Mouse (Mus musculus): ENCODE measurements at regions not wholly inside any gene's neighbourhood (a gene's known extent, or its start where the extent isn't known, plus 50 kb on each side); places are given as distances from the start of the nearest gene placed in this dataset.

DNA sequence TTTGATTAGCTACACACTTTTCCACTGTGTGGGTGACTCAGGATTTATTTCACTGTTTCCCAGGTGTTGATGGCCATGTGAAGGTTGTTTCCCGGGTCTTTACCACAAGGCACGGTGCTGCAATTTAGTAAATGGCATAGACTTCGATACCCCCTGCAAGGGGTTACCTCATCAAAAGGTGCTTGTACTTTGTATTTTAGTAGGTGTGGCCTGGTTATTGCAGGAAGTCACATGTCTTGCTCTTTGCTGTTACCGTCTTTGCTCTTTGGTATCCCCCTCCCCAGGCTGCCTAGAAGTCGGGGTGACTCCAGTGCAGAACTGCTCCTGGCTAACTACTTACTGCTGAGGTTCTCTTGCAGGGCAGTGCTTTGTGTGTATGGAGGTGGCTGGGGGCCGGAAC is 74.8 kb upstream of the Bod1 start:
- intact Hi-C loops (cut with DNase I), result no loop called here
- no peak for DNase-seq

DNA sequence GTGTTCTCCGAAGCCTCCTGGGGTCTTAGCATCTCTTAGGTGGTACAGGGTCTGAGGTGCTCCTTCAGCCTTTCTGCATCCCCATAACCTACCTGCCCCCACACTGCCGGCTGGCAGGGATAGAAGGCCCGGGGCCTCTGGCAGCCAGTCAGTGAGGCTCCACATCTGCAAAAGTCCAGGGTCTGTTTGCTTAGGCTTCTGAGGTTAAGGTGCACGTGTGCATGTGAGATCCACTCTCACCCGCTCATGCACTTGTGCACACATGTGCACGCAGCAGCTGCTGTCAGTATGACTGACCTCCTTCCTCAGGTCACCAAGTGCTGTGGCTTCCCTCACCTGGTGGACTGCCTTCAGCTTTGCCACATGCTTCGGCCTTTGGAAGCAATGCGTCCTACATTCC is 75.3 kb upstream of the Bod1 start:
- intact Hi-C loops (cut with DNase I), result no loop called here
- no peak for DNase-seq

DNA sequence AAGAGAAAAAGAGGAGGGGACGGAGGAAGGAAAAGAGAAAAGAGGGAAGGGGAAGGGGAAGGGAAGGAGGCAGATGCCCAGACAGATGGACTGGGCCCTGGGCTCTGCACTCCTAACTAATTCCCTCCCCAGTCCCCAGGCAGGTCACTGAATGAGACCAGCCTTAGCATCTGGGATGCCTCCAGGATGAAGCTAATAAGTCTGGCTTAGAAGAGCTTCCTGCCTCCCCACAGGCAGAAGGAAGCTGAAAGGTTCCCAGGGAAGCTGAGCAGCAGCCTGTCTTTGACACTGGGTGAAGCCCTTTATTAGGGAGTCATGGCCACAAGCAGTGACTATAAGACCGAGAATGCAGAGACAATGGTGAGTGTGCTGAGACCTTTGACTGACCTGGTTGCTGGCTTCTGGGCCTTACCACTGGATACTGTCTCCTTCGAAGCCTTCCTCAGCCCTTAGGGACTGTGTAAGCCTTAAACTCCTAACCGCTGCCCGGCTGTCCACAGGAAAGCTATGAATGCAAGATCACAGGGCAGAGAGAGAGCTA is 76.7 kb upstream of the Bod1 start:
- DNase-seq, result no peak
- intact Hi-C loops (cut with DNase I), result no loop called here

DNA sequence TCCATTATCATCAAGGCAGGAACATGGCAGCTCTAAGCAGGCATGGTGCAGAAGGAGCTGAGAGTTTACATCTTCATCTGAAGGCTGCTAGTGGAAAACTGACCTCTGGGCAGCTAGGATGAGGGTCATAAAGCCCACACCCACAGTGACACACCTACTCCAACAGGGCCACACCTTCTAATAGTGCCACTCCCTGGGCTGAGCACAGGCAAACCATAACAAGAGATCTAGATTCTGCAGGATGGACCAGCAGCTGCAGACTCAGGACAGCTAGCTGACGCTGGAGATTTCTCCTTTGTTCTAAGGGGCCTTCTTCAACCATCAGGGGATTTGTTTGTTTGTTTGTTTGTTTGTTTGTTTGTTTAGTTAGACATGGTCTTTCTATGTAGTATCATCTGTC is 79.6 kb upstream of the Bod1 start:
- intact Hi-C loops (cut with DNase I), result no loop called here
- no peak for DNase-seq

DNA sequence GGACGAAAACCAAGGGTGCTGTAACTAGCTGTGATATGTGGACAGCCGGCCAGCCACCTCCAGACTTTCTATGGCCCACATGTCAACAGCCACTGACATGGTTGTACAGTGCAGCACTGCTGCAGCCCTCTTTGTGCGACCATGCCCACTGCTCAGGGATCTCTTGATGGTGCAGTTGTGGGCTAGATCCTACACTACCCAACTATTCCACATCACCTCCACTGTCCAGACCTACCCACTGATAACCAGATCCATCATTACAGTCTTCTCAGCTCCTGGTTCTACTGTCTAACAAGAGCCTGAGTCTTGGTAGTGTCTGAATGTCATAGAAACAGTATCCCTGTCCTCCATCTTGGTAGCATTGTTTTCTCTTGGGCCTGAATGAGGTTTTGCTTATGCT is 81.5 kb upstream of the Bod1 start:
- intact Hi-C loops (cut with DNase I), result no loop called here
- DNase-seq, result no peak

DNA sequence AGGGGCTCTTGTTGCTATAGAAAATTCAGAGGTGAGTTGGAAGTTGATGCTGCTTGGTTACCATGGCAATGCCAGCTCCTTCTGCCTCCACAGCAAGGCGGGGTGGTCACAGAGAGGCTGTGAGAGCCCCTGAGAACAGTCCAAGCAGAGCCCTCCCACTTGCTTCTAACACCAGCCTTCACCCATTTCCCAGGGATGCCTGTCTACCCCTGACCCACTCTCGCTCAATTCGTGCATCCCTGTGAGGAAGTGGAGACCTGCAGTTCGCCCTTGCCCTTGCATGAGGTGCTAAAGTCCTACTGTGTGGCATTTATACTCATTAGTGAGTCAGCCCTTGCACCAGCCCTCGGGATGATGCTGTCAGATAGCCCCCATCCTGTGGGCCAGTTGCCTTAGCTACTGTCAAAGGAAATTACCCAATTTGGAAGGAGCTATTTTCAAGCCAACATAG is 82.1 kb upstream of the Bod1 start:
- intact Hi-C loops (cut with DNase I), result no loop called here

DNA sequence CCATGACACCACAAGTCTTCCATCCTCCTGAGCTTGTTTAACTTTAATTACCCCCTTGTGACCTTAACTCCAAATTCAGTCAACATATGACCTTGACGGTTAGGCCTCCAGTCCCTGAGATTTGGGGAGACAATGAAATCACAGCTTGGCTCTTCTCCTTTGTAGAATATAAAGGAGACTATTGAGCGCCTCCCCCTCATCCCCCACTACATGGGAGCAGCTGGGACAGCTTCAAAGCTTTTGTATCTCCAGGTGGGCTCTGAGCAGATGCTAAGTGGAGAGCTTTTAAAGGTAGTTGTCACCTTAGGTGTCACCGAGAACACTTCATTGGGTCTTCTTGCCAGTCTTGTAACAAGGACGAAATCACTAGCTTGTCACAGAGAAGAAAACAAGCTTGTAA is 82.7 kb upstream of the Bod1 start:
- DNase-seq, result no peak
- intact Hi-C loops (cut with DNase I), result no loop called here

More for the DNA sequence above, 82.1 kb upstream of the Bod1 start:
- DNase-seq, result no peak

DNA sequence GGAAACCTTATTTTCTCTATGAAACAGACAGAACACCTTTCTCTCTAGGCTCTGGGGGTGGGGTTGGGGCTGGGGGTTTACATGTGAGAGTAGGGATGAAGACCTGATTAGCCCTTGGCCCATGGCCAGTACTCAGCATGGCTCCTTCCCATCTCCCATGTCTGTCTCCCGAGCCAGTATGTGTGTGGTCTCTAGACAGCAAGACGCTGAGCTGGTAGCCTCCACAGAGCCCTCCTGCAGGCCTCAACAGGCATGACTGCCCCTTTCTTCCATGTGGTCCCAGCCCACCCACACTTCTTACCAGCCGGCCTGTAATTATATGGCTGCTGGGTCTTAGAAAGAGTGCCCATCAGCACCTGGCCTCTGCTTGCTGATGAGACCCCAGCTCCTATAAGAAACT is 84.2 kb upstream of the Bod1 start:
- DNase-seq, result no peak
- intact Hi-C loops (cut with DNase I), result no loop called here

DNA sequence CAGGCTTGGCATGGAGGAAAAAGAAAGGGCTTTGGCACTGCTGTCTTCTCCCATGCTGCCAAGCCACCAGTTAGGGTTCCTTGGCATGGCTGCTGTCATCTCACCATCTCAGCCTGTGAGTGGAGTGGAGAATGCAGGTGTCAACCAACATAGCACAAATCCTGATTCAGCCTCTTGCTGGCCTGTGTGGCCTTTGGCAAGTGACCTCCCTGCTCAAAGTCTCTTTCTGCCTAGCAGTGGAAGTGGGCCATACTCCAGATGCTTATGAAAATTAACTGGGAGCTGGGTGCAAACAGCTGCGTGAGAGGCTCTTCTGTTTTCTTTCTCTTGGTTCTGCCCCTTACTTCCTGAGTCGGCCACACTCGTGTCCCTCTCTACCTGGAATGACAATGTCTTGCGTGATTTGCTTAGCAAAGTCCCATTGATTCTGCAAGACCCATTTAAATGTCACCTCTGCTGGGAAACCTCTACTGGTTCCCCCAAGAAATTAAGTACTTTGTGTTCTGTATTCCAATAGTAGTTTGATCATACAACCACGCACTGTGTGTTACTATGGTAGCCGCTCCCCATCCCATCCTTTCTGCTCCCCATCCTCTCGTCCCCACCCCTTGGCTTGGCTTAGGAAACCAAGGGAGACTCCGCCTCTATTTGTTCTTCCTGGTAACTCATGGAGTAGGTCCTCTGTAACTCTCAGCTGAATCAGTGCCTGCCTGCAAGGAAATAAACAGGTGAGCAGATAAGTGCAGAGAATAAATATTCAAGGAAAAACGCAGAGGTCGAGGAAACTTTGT is 84.9 kb upstream of the Bod1 start:
- intact Hi-C loops (cut with DNase I), result no loop called here
- no peak for DNase-seq

DNA sequence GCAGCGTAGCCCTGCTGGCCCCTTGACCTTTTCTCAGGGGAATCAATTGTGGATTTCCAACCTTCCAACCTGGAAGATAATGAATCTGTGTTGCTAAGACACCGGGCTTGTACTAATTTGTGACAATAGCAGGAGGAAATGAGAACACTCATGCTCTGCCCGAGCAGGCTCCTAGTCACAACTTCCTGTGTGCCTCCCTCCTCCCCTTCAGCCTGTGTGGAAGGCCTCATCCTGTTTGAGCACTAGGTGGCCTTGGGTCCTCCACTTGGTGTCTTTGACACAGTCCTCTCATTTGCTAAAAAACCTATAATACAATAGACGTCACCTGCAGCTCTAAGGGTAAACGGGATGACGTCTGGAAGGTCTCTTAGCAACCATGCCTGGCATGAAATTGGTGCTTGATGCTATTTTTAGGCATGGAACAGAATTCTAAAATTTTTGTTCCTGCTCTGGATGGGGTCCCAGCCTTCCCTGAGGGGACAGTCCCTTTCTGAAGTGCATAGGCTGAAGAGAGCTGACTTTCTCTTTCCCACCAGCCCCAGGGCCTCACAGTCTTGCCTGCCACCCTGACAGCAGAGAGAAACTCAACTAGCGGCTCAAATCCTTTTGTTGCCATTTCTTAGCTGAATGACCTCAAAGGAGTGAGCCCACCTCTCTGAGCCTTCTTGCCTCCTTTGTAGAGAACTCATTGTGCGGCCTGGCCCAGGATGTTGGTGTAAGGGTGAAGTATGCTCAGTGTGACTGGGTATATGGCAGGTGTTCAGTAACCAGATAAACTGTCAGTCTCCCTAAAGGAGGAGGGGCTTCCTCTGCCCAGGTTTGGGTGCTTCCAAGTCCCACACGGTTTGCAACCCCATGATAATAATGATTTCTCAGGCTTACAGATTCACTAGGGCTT is 88.4 kb upstream of the Bod1 start:
- intact Hi-C loops (cut with DNase I), result no loop called here

DNA sequence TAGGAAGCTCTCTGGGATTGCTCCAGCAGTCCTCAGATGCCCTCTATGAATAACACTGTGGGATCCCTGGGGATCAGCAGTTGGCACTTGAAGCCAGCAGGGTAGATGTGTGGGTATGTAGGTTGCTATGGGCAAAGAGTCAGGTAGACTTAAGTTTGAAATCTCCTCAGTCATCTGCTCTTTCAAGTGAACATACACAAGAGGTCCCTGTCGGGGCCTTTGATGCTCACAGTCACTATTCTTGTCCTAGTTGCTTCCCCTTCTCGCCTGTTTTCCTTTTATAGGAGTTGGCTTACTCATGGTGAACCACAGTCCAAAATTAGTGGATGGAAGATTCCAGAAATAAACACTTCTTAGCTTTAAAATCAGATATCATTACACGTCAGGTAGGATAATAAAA is 92.2 kb upstream of the Bod1 start:
- intact Hi-C loops (cut with DNase I), result no loop called here
- DNase-seq, result no peak

More for the DNA sequence above, 88.4 kb upstream of the Bod1 start:
- DNase-seq, result no peak

DNA sequence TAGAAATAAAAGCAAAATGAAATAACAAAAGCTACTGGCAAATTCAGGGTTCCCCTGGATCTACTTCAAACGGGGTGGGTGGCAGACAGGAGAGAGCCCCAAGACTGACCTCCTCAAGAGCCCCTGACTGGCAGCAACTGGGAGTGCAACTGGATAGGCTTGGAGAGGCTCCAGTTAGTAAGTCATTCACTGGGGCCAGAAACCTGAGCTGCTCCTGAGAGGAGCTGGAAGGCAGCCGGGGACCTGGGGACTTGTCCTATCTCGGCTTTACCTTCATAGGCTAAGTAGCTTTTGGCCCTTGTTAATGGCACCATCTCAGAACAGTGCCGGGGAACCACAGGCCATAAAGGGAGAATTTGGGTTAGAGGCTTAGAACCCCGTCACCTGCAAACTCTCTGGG is 94.6 kb upstream of the Bod1 start:
- intact Hi-C loops (cut with DNase I), result no loop called here
- no peak for DNase-seq

DNA sequence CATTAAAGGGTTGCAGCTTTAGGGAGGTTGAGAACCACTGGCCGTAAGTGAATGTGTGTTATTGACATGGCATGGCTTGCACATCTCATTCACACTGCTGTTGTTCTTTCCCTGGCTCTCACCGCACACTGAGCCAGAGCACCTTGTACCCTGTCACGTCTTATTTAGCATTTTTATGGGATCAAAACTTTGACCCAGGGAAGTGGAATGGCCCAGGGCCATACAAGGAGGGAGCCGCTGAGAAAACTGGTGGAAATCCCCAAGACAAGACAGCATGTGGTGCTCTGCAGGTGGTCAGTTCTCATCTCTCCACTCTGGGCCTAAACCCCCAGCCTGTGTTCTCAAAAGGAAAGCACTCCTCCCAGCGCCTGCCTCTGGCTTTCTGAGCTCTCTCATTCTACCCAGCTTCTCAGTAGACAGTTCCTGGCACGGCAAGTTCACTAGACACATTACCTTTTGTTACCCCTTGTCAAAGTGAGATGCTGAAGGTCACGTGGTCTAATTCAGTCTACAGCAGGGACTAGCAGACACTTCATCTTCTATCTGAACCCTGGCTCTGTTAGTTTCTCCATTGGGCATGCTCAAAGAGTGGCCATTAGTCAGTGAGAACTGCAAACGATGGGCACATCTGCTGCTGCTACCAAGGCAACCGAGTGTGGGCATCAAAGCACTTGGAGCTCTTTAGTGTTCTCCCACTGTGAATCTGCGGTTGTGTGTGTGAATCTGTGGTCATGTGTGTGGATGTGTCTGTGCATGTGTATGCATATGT is 96.2 kb upstream of the Bod1 start:
- DNase-seq, result no peak
- intact Hi-C loops (cut with DNase I), result no loop called here

DNA sequence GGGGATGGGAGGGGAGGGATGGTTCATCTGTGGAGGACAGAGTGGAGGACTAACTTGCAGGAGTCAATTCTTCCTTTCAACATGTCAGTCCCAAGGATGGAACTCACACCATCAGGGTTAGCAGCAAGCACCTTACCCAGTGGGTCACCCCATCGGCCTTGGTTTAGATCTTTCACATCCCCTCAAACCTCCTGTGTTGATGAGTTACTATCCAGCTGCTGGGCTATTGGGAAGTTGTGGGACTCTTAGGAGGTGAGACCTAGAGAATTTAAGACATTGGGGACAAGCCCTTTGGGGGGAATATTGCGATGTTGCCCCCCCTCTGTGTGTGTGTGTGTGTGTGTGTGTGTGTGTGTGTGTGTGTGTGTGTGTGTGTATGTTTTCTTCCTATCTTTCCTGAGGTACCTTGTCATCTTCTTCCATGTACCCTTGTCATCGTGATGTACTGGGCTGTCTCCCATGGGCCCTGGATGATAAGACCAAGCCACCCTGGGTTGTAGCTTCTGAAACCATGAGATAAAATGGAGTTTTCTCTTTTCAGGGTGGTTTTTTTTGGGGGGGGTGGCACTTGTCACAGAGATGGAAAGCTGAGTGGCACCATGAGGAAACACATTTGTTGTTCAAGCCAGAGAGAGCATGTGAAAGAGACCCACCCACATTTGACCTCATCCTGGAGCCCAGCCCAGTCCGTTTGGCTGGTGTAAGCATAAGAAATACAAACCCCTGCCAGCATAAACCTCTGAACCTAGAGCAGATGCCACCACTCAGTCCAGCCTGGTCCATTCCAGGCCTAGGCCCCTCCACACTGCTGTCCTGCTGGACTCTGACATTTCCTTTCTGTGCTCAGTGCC is 98.3 kb upstream of the Bod1 start:
- DNase-seq, result peak; percentile 56 to 69
- intact Hi-C loops (cut with DNase I), result no loop called here

DNA sequence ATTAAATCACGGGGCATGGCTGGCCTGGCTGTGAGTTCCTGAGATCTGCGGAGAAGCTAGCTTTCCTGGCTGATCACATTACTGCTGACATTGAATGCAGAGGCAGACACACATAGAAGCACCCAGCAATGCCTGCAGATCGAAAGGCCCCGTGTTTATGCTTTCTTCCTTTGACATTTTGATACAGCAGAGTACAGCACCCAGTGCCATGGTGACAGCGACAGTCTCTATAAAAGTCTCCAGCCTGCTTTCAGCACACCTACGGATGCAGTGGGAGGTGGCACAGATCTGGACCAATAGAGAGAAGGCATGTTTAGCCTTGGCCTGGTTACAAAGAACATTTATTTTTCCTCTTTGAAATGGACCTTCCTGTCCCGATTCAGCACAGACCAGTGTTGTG is 99.2 kb upstream of the Bod1 start:
- intact Hi-C loops (cut with DNase I), result no loop called here
- DNase-seq, result no peak

DNA sequence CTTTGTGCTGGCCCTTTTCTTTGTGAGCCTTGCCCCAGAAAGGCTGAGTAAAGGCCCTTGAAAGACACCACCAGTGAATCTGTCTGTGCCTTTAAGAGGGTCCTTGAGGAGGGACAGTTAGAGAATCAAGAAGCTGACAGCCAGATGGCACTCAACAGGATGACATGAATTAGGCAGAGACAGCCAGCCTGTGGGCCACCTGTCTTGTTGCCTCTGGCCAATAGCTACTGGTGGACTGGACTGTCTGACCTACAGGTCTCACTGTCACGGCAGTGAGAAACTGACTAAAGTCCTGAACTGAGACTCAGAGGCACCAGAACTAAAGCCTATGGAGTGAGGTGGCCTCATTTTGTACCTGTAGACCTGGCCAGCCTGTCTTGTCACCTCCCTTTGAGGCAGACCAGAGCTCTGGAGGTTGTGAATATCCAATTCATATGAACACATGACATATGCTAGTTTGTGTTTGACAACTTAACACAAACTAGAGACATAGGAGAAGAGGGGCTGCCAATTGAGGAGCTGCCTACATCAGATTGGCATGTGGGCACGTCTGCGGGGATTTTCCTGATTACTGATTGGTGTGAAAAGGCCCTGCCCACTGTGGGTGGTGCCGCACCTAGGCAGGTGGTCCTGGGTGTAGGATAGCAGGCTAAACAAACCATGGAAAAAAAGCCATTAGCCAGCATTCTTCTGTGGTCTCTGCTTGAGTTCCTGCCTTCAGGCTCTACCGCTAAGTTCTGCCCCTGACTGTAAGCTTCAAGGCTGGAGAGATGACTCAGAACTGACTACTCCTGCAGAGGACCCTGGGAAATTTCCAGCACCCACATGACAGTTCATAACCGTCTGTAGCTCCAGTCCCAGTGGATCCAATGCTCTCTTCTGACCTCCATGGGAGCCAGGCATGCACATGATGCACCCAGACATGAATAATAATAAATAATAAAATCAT is 100.1 kb upstream of the Bod1 start:
- no peak for DNase-seq

DNA sequence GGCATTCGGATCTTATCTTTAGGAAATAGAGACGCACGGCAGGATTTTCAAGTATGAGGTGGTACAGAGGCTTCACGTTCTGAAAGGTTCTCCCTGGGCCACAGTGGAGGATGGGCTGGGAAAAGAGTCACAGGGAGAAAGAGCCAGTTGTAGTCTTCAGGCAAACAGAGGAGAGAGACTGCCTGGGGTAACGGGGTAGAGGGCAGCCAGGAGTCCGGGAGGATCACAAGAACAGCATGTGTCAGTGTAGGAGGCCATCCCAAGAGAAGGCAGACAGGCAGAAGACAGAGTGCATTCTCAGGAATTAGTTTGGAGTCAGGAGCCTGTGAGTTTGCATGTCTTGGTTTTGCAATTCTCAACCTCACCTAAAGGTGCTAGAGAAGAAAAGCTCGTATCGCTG is 94.5 kb upstream of the Cpeb4 start:
- no peak for DNase-seq
- intact Hi-C loops (cut with DNase I), result no loop called here

More for the DNA sequence above, 100.1 kb upstream of the Bod1 start:
- intact Hi-C loops (cut with DNase I), result no loop called here

DNA sequence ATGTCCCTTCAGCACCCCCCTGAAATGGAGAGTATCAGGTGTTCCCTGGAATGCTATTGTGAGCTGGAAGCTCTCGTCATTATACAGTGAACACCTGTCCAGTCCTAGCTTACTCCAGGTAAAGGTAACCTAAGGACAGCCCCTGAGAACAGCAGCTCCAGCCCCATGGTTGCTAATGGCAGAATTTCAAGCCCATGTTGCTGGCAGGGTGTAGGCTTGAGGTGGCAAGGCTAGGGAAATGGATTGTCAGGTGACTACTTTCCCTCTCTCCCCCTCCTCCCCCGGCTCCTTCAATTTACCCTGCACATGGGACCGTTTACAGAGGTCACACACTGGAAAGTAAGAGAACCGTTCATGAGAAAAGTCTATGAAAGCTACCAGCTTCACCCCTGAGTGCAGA is 93.2 kb upstream of the Cpeb4 start:
- intact Hi-C loops (cut with DNase I), result no loop called here
- DNase-seq, result no peak

DNA sequence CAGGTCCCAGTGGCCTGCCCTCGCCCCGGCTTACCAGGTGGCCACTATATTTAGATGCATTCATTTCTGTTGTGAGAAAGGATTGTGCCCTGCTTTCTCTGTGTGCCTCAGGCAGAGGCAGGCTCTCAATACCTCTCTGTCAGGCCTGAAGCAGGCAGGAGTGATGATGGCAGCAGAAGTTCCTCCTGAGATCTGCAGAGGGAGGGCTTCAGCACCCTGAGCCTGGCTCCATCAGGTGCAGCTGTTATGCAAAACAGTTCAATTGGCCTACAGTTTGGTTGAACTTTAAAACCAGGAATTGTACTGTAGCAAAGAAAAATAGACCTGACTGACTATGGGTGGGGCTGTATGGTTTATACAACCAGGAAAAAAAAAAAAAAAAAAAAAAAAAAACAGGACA is 92.7 kb upstream of the Cpeb4 start:
- intact Hi-C loops (cut with DNase I), result no loop called here

More for the DNA sequence above, 92.7 kb upstream of the Cpeb4 start:
- no peak for DNase-seq
